ENCODE assay signal across 28 mouse cellular contexts in the genomic region with DNA sequence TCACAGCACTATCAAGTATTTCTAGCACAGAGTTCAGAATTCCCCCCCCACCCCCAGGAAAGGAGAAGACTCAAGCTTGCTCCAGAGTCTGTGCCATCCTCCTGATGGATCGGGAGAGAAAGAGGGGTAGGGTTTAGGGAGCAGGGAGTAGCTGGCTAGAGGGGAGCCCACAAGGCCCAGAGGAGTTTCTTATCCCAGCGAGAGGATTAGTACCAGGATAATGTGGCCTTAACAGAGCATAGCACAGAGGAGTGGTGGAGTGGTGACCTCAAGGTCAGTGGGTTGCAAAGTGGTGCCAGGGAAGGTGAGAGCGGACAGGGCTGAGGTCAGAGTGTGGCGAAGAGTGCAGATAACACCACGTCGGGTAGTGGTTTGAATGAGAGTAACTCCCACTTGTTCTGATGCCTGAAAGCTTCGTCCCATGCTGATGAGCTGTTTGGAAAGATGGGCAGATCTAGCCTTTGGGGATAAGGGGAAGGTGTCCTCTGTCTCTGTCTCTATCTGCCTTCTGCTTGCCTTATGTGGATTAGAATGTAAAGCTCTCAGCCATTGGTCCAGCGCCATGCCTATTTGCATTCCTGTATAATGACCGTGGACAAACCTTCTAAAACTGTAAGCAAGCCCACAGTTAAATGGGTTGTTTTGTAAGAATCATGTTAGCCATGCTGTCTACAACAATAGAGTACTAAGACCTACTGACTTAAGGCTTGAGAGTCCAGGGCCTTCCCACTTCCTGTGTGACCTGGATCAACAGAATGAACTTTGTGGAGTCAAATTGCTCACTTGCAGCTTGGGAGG. TPM values are rescaled to one million over a fixed set of nuclear protein-coding genes. Genes with fewer than 3 reads are reported as not detected.
DNase-seq lines count a peak whose midpoint lies in the region; ATAC-seq and TF ChIP-seq lines count a peak whose summit lies in the region.
"Had no signal": no experiment of that assay in that cellular context is flagged by ENCODE, and none has a peak within 500 bp of the region (broad histone marks: within the 10 kb centered on the region; RNA-seq: fewer than 3 reads in every experiment).

No protein-coding gene starts in this region.

- no peak for ATAC-seq in heart, embryonic 15.5 days (replicated peaks; ENCODE audit: insufficient number of reproducible peaks, insufficient read depth, low FRiP score, low read depth)
- ATAC-seq in heart, embryonic 11.5 days (replicated peaks; ENCODE audit: insufficient number of reproducible peaks, low FRiP score, low TSS enrichment), result no peak
- no peak for ATAC-seq in midbrain, embryonic 11.5 days (ENCODE audit: low FRiP score)
- no peak for ATAC-seq in midbrain, embryonic 13.5 days
- ATAC-seq: forebrain, embryonic 16.5 days; intestine, postnatal 0 days; liver, embryonic 12.5 days had no signal

- H3K9me3 ChIP-seq in heart, embryonic 15.5 days (replicated peaks), result no peaks in the 10 kb centered on the region
- H3K9me3 ChIP-seq in heart, embryonic 11.5 days (replicated peaks; ENCODE audit: control insufficient read depth, low read length), result no peaks in the 10 kb centered on the region
- no peaks in the 10 kb centered on the region for H3K9me3 ChIP-seq in midbrain, embryonic 11.5 days (ENCODE audit: control insufficient read depth, low read length)
- H3K9me3 ChIP-seq in midbrain, embryonic 13.5 days, result no peaks in the 10 kb centered on the region
- H3K9me3 ChIP-seq: embryonic facial prominence, embryonic 10.5 days; forebrain, embryonic 10.5 days; G1E; hindbrain, embryonic 12.5 days; liver, embryonic 12.5 days; midbrain, embryonic 12.5 days; neural tube, embryonic 13.5 days had no signal

- peaks cover 63% of the 10 kb centered on the region for H3K4me1 ChIP-seq in heart, embryonic 15.5 days (replicated peaks)
- H3K4me1 ChIP-seq in heart, embryonic 11.5 days (ENCODE audit: control insufficient read depth, insufficient read depth, low read length), result peaks cover 22% of the 10 kb centered on the region
- 0 out of 2 replicates have a peak, but pooled peaks cover 2% of the 10 kb centered on the region for H3K4me1 ChIP-seq in midbrain, embryonic 11.5 days (ENCODE audit: control insufficient read depth, insufficient read depth, low read length)
- H3K4me1 ChIP-seq in midbrain, embryonic 13.5 days (replicated peaks), result peaks cover 11% of the 10 kb centered on the region
- H3K4me1 ChIP-seq: liver, embryonic 12.5 days; midbrain, embryonic 12.5 days; neural tube, embryonic 13.5 days had no signal

- 48% methylated on average over 9 of the region's 9 CpGs for WGBS in heart, embryonic 15.5 days
- WGBS in heart, embryonic 11.5 days (ENCODE audit: insufficient replicate concordance), result 36% methylated on average over 9 of the region's 9 CpGs
- 54% methylated on average over 9 of the region's 9 CpGs for WGBS in midbrain, embryonic 11.5 days
- 56% methylated on average over 9 of the region's 9 CpGs for WGBS in midbrain, embryonic 13.5 days

- intact Hi-C loops in gastrocnemius, adult 2 months (cut with DNase I), result loop anchor here (5.0 kb wide), 1 partner anchor 34 kb away; no protein-coding TSS in a partner anchor

- DNase-seq in gastrocnemius, adult 2 months, result no peak
- DNase-seq in gastrocnemius, adult 8-10 months (ENCODE audit: low spot score in 2 of 2), result no peak
- DNase-seq in midbrain, embryonic 11.5 days (ENCODE audit: low spot score, missing footprints), result peak; percentile 83
- no peak for DNase-seq in natural killer cell, adult 2 months (ENCODE audit: low spot score in 2 of 2)
- DNase-seq: adrenal gland, adult 2 months; B cell, adult 2 months; cerebellum, adult 11-12 months; cerebellum, postnatal 25 days; gastrocnemius, postnatal 25 days; left cerebral cortex, postnatal 4 days; lung, adult 18-20 months; lung, postnatal 10 days; thymus, postnatal 25 days had no signal

- no peak for TF ChIP-seq POLR2A in myocyte (IDR thresholded peaks at IDR 0.05; ENCODE audit: insufficient read length, low read depth)

- H3K4me3 ChIP-seq in gastrocnemius, adult 2 months, result no peak overlapping the region
- H3K4me3 ChIP-seq in heart, embryonic 15.5 days, result no peak overlapping the region
- no peak overlapping the region for H3K4me3 ChIP-seq in heart, embryonic 11.5 days (ENCODE audit: low read depth, low read length)
- no peak overlapping the region for H3K4me3 ChIP-seq in midbrain, embryonic 11.5 days (ENCODE audit: low read depth, low read length)
- H3K4me3 ChIP-seq in midbrain, embryonic 13.5 days (replicated peaks), result no peak overlapping the region
- no peak overlapping the region for H3K4me3 ChIP-seq in myocyte
- H3K4me3 ChIP-seq: embryonic facial prominence, embryonic 10.5 days; forebrain, embryonic 10.5 days; hindbrain, embryonic 12.5 days; liver, embryonic 12.5 days; midbrain, embryonic 12.5 days; neural tube, embryonic 13.5 days had no signal

- no peaks in the 10 kb centered on the region for H3K36me3 ChIP-seq in heart, embryonic 15.5 days
- H3K36me3 ChIP-seq in heart, embryonic 11.5 days (ENCODE audit: control insufficient read depth, insufficient read depth, low read length), result no peaks in the 10 kb centered on the region
- H3K36me3 ChIP-seq in midbrain, embryonic 11.5 days (ENCODE audit: control insufficient read depth, insufficient read depth, low read length), result 0 out of 2 replicates have a peak, but pooled peaks cover 2% of the 10 kb centered on the region
- no peaks in the 10 kb centered on the region for H3K36me3 ChIP-seq in midbrain, embryonic 13.5 days
- H3K36me3 ChIP-seq in myocyte (ENCODE audit: control insufficient read depth, insufficient read depth), result peaks cover 5% of the 10 kb centered on the region
- H3K36me3 ChIP-seq: embryonic facial prominence, embryonic 10.5 days; G1E; hindbrain, embryonic 12.5 days; liver, embryonic 12.5 days; midbrain, embryonic 12.5 days; neural tube, embryonic 13.5 days had no signal

- TF ChIP-seq CTCF in gastrocnemius, adult 2 months (IDR thresholded peaks at IDR 0.05), result no peak

- H3K9ac ChIP-seq in heart, embryonic 15.5 days, result no peak overlapping the region
- no peak overlapping the region for H3K9ac ChIP-seq in heart, embryonic 11.5 days (ENCODE audit: low read depth, low read length)
- H3K9ac ChIP-seq in midbrain, embryonic 11.5 days (ENCODE audit: low read length), result no peak overlapping the region
- no peak overlapping the region for H3K9ac ChIP-seq in midbrain, embryonic 13.5 days (replicated peaks)
- H3K9ac ChIP-seq: hindbrain, embryonic 12.5 days; liver, embryonic 12.5 days; midbrain, embryonic 12.5 days; neural tube, embryonic 13.5 days had no signal

- 0 out of 2 replicates have a peak overlapping the region, but pooled peaks have one; percentile 0 for H3K27ac ChIP-seq in gastrocnemius, adult 2 months
- 0 out of 2 replicates have a peak overlapping the region, but pooled peaks have one; percentile 16 for H3K27ac ChIP-seq in heart, embryonic 15.5 days
- H3K27ac ChIP-seq in heart, embryonic 11.5 days (ENCODE audit: low read depth, low read length), result no peak overlapping the region
- H3K27ac ChIP-seq in midbrain, embryonic 11.5 days (ENCODE audit: low read depth, low read length), result no peak overlapping the region
- H3K27ac ChIP-seq in midbrain, embryonic 13.5 days, result no peak overlapping the region
- H3K27ac ChIP-seq: embryonic facial prominence, embryonic 10.5 days; forebrain, embryonic 10.5 days; hindbrain, embryonic 12.5 days; kidney, postnatal 0 days; liver, embryonic 12.5 days; midbrain, embryonic 12.5 days; neural tube, embryonic 13.5 days had no signal

- H3K79me2 ChIP-seq in myocyte (ENCODE audit: control insufficient read depth, insufficient read depth), result peaks cover 56% of the 10 kb centered on the region

- no peak overlapping the region for H3K4me2 ChIP-seq in heart, embryonic 15.5 days
- H3K4me2 ChIP-seq in heart, embryonic 11.5 days, result no peak overlapping the region
- no peak overlapping the region for H3K4me2 ChIP-seq in midbrain, embryonic 11.5 days
- no peak overlapping the region for H3K4me2 ChIP-seq in midbrain, embryonic 13.5 days (replicated peaks)
- peak overlapping the region; percentile 16 for H3K4me2 ChIP-seq in myocyte (ENCODE audit: low read depth)
- H3K4me2 ChIP-seq: hindbrain, embryonic 12.5 days; liver, embryonic 12.5 days; midbrain, embryonic 12.5 days; neural tube, embryonic 13.5 days had no signal

- no peak overlapping the region for H3ac ChIP-seq in myocyte (ENCODE audit: control insufficient read depth, insufficient read length)

- H3K27me3 ChIP-seq in heart, embryonic 15.5 days, result no peaks in the 10 kb centered on the region
- H3K27me3 ChIP-seq in heart, embryonic 11.5 days (ENCODE audit: control insufficient read depth, insufficient read depth, low read length), result no peaks in the 10 kb centered on the region
- no peaks in the 10 kb centered on the region for H3K27me3 ChIP-seq in midbrain, embryonic 11.5 days (ENCODE audit: control insufficient read depth, insufficient read depth, low read length)
- no peaks in the 10 kb centered on the region for H3K27me3 ChIP-seq in midbrain, embryonic 13.5 days
- H3K27me3 ChIP-seq in myocyte (ENCODE audit: control insufficient read depth, insufficient read depth, insufficient read length), result no peaks in the 10 kb centered on the region
- H3K27me3 ChIP-seq: CH12.LX; hindbrain, embryonic 12.5 days; midbrain, embryonic 12.5 days; neural tube, embryonic 13.5 days had no signal

TF ChIP-seq in myocyte, 11 proteins besides CTCF, POLR2A, EP300 and RAD21 (continues in another document):
- no peak for TF ChIP-seq SRF (IDR thresholded peaks at IDR 0.05; ENCODE audit: control insufficient read depth, insufficient read length, low read depth)
- TF ChIP-seq MYOG (IDR thresholded peaks at IDR 0.05; ENCODE audit: control insufficient read depth in 1 of 3, insufficient read depth in 1 of 3, insufficient read length in 2 of 3, low read depth in 2 of 3), result no peak
- no peak for TF ChIP-seq POLR2AphosphoS2 (IDR thresholded peaks at IDR 0.05; ENCODE audit: insufficient read length, low read depth)
- no peak for TF ChIP-seq MYOD1 (IDR thresholded peaks at IDR 0.05; ENCODE audit: control insufficient read depth in 1 of 3, insufficient read length in 2 of 3, low read depth in 2 of 3)
- TF ChIP-seq REST (IDR thresholded peaks at IDR 0.05; ENCODE audit: insufficient read depth, insufficient read length), result no peak
- TF ChIP-seq TCF12 (IDR thresholded peaks at IDR 0.05; ENCODE audit: insufficient read depth, poor library complexity, severe bottlenecking), result no peak
- TF ChIP-seq TCF3 (IDR thresholded peaks at IDR 0.05; ENCODE audit: insufficient read length, low read depth), result no peak
- TF ChIP-seq USF1 (IDR thresholded peaks at IDR 0.05; ENCODE audit: low read depth), result no peak
- TF ChIP-seq MAX (IDR thresholded peaks at IDR 0.05; ENCODE audit: low read depth), result no peak

RNA-seq across cellular contexts. Expression of a gene that starts 38.7 kb away (rescaled TPM):
- total RNA-seq in gastrocnemius, adult 2 months (2021), result 10 to 100 TPM; 50.6 to 52.6 TPM
- 10 to 100 TPM; 47.4 to 69.0 (median 56.6) TPM for total RNA-seq in gastrocnemius, adult 8-10 months (2022)
- polyA plus RNA-seq in heart, embryonic 15.5 days (2015; fragmentation: Nextera tagmentation; extraction: Ambion mirVana), result 15.3 and 17.6 TPM in 2 replicates
- polyA plus RNA-seq in heart, embryonic 11.5 days (2014; fragmentation: Nextera tagmentation; extraction: Ambion mirVana), result 8.9 and 13.1 TPM in 2 replicates
- polyA plus RNA-seq in midbrain, embryonic 11.5 days (2014; fragmentation: Nextera tagmentation; extraction: Ambion mirVana), result 2.7 and 2.8 TPM in 2 replicates
- polyA plus RNA-seq in midbrain, embryonic 13.5 days (2015; fragmentation: Nextera tagmentation; extraction: Ambion mirVana), result 3.3 and 4.3 TPM in 2 replicates
- polyA plus RNA-seq in myocyte (2012; fragmentation: generic; extraction: Trizol), result 15.7 TPM
- polyA plus RNA-seq: G1E had no signal

Comparison
In these comparisons a context has a peak if more than half of its experiments do, and no peak if none do; other contexts are left out.
1. H3K27ac ChIP-seq: peak in gastrocnemius, adult 2 months (single experiment) and heart, embryonic 15.5 days (single experiment); none in heart, embryonic 11.5 days (single experiment), midbrain, embryonic 11.5 days (single experiment) and midbrain, embryonic 13.5 days (single experiment).